Mouse (Mus musculus) cerebellum, adult 9-10 months (tissue): ENCODE data around the gene Pde4d.
A peak's percentile ranks its signal among the peaks of the same experiment; 100 is the strongest.
"Not testable (repeated sequence)": the region's sequence is repeated elsewhere in the genome, so short reads cannot be mapped to it uniquely, and the experiment has no call there.

Experiments used
- DNase-seq: peaks from one replicate; pipeline ENCODE4 v3.0.0; 2022

Pde4d gene

GRCm38 (mm10) chr13:109842982-109843381 is 1393.2 kb downstream of the Pde4d start:
- no peak for DNase-seq

DNA sequence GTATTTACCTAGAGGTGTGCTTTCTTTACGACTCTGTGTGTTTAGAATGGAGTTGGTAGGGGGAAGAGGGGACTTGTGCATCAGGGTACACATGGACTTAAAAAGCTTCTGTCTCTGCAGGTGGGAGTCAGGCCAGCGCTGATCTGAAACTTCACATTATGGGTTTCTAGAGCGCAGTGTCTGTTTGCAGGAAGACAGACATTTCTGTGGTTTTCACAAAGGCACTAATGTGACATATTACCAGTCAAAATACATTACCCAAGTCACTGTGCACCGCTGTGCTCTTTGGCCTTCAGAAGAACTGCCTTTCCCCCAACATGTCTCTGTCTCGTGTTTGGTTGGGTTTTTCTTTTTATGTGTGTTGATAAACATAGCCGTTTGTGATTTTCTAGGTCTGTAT is 1395.1 kb downstream of the Pde4d start:
- DNase-seq = no peak

DNA sequence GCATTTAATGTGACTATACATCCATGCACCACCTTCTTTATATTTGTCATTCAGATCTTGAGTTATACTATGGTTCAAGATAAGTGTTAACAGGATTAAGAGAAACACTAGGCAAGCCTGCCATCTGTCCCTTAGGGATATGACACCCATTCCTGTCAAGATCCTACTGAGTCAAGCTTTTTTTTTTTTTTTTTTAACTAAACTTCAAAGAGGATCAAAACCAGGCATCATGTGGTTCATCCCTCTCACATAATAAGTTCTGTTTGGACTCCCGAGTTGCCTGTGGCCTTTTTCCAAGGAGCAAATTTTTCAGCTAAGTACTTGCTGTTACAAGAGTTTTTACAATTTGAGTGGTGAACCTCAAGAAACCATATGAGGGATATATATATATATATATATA is 1414.1 kb downstream of the Pde4d start:
- DNase-seq = no peak

- no peak for DNase-seq
These were observed 1414.6 kb downstream of the Pde4d start for GRCm38 (mm10) chr13:109864311-109864710.

DNA sequence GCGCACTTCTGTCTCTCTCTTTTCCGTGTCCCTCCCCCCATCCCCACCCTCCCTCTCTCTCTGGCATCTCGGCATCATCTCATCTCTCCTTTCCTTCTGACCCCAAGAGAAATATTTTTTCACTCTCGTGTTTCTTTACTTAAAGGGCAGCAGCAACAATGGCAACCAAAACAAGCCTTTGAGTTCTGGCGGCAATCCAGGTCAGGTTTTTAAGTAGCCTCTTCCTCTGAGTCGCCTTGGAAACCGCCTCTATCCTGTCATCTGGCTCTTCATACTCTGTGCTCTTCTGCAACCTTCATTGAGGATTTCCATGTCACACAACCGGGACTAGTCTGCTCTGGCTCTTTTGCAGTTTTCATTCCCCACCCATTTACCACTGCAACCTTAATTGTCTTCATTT is 1430.6 kb downstream of the Pde4d start:
- no peak for DNase-seq

DNA sequence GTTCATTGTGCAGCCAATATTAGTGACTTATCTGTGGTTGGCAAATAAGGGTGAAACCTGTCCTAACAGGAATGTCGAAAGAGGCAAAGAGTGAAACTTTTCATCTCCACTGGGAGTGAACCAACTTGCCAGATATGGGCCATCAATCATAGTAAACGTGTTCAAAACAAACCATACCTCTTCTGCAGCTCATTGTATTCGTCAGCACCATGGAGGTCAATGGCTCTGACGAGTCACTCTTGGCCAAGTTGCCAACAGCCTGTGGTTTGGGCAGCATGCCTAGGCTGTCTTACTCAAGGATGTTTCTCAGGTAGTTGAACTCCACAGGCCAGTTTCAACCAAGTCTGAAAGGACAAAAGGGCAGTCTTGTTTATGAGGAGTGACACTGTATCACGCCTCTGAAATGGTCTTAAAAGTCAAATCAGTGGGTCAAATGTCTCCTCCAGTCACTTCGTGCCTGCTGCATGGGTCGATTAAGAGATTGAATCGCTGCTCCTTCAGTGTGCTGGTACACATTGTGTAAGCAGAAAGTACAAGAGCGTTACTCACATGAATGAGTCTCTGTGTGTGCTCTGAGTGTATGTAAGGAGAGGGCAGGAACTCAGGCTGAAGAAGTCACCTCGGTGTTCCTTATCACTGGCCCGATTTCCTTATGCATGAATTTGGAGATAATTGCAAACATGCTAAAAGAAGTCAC is 1431.6 kb downstream of the Pde4d start:
- no peak for DNase-seq

DNA sequence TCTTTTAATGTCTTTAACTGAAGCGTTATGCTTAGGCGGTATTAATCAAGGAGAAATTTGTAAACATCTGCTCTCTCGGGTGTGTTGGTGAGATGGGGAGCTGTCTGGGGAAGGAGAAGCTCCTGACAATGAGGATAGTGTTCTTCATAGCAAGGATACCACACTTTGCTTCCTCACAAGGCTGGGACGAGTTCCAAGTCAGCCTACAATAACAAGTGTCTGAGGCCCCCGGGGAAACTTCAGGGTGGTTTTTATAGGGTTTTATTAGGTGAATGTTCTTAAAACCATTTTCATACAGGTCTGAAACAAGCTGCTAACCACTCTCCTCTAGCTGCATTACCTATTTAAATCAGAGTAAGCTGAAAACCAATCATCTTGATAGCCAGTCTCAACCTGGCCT is 1433.9 kb downstream of the Pde4d start:
- DNase-seq = no peak

DNA sequence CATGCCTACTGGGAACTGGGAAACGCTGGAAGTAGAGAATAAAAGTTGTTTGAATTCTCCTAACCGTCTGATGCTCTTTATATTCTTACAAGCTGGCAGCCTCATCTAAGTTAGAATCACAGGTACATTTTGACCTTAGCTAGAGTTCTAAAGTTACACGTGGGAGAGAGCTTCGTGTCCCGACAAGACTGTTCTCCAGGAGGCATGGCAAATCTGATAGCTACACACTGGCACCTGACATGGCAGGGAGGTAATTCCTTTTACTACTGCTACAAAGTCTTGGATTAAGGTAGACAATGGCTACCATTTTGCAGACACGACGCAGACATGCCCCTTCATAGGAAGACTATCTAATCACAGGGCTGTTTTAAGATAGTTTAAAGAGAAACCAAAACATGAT is 1435.1 kb downstream of the Pde4d start:
- DNase-seq = no peak

- no peak for DNase-seq
These were observed 1438.5 kb downstream of the Pde4d start for GRCm38 (mm10) chr13:109888293-109888692.

- no peak for DNase-seq
These were observed 1441.6 kb downstream of the Pde4d start for GRCm38 (mm10) chr13:109891194-109891909.

GRCm38 (mm10) chr13:109891910-109892265 is 1442.1 kb downstream of the Pde4d start:
- DNase-seq = no peak

GRCm38 (mm10) chr13:109899442-109900428 is 1450.0 kb downstream of the Pde4d start:
- peak; percentile 56 for DNase-seq

DNA sequence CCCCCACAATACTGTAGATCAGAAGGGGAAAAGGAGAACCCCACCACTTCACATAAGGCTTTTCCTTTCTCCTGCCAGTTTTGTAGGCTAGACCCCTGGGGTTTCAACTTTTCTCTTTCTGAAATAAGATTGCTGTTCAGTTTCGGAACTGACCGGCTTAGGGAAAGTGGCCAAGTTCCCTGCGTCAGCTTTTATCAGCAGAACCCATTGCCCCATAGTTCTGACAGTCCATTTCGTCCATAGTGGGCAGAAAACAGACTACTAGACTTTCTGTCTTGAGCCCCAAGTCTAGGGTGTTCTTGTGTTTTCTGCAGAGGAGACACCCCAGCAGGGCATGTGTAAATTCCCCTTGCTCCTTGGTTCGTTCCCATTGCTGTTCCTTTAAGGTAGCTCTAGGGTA is 1452.1 kb downstream of the Pde4d start:
- DNase-seq = peak; percentile 23

DNA sequence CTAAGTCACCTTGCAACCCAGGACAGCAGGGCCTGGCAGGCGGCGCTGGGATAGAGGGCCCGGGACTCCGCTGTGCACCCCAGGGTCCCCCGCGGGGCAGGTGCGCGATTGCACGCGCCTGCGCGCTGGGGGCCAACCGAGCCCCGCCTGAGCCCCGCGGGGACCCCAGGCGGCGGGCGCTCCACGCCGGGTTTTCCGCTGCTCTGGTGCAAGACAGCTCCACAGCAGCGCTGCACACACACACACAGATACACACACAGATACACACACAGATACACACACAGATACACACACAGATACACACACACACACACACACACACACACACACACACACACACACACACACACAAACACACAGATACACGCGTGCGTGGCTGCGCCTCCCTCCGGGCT is 1452.7 kb downstream of the Pde4d start:
- not testable (repeated sequence) for DNase-seq

DNA sequence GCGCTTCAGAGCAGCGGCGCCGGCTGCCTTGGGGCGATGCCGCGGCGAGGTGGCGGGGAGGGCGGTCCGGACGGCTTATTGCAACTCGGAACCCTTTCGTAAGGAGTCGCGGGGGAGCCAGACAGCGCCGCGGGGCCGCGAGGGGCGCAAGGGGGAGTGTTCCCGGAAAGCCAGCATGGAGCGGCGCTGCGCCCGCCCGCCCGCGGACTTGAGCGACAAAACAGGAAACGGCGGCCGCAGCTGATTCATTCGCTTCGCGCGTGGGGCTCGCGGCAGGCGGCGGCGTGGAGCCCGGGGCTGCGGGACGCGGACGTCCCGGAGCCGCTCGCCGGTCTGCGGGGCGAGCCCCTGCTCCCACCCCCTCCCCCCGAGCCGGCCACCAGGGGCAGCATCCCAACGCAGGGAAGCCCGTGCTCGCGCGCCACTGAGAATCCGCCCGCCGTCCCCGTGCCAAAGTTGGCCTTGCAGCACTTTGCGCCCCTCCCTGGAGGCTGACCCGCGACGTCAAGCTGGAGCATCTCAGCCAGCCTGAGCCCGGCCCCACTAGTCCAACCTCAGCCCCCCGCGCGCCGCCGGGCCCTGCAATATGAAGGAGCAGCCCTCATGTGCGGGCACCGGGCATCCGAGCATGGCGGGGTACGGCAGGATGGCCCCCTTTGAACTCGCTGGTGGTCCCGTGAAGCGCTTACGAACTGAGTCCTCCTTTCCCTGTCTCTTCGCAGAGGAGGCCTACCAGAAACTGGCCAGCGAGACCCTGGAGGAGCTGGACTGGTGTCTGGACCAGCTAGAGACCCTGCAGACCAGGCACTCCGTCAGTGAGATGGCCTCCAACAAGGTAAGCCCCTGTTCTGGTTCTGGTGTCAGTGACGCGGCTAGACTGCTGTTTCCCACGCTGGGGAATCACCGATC is 1453.4 kb downstream of the Pde4d start:
- peak; percentile 56 for DNase-seq

- DNase-seq = no peak
These were observed 1454.2 kb downstream of the Pde4d start for GRCm38 (mm10) chr13:109903764-109904510.

DNA sequence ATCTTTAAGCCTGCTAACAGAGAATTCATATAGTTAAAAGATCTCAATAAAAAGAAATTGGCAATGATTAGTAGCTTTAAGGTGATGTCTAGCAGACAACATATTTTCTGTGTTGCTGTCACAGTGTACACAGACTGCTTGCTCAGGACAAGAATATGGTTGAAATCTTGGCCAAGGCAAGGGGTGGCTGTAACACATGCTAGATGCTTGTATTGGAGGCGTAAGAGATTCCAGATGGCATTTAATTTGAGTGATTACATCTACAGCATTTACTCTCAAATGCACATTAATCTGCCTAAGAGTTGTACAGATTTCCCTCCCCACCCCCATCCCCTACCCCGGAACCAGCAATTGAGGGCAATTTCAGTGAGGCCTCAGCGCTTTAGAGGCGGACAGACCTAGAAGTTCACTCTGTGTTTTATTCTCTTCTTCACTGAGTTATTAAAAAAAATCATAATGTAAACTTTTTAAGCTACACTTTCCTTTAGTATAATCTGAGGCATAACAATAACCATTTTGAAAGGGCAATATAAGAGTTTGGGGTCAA is 1456.7 kb downstream of the Pde4d start:
- no peak for DNase-seq

DNA sequence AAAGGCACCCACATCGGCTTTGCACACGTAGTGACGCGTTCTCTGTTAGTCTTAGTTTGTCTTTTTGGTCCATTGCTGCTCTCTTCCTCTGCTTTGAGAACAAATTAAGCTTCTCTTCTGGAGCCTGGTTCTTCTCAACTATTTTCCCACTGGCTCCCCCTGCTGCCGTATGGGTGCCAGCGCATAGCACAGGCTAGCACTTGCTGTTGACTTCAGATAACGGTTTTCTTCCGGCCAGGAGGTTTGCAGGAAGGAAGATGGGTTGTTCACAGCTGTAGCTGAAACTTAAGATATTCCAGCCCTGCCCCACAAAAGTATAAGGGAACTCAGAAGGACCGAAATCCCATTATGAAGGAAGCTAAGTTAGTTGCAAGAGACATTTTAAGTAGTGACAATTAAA is 1457.9 kb downstream of the Pde4d start:
- peak; percentile 79 for DNase-seq

GRCm38 (mm10) chr13:109908386-109908785 is 1458.6 kb downstream of the Pde4d start:
- no peak for DNase-seq

DNA sequence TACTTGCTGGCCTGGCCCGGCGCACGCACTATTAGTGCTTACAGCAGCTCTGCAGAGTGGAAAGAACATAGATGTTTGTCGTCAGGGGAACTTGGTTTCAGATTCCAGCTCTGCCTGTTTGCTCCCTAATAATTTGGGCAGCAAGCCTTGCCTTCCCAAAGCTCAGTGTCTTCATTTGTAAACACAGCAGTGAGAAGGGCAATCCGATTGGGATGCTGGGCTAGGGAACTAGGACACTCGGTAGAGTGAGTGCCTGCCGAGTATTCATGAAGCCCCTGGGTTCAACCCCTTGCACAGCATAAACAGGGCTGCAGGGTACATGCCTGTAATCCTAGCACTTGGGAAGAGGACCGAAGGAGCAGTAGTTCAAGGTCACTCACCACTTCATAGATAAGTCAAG is 1459.4 kb downstream of the Pde4d start:
- DNase-seq = no peak

- no peak for DNase-seq
These were observed 1461.2 kb downstream of the Pde4d start for GRCm38 (mm10) chr13:109910915-109911314.
